In genomic region chr1:133658878-133659277, GRCm38 (mm10) we compare ENCODE assay signal across 14 mouse cellular contexts. TPM values are rescaled to one million over a fixed set of nuclear protein-coding genes. Genes with fewer than 3 reads are reported as not detected.
A peak's percentile ranks its signal among the peaks of the same experiment; 100 is the strongest.
DNase-seq lines count a peak whose midpoint lies in the region; ATAC-seq and TF ChIP-seq lines count a peak whose summit lies in the region.
"Had no signal": no experiment of that assay in that cellular context is flagged by ENCODE, and none has a peak within 500 bp of the region (broad histone marks: within the 10 kb centered on the region; RNA-seq: fewer than 3 reads in every experiment).

No protein-coding gene starts in this region.

- peak; percentile 35 for DNase-seq in cerebellum, adult 9-10 months
- no peak for DNase-seq in cerebellum, postnatal 4 days (ENCODE audit: low spot score in 2 of 2)
- no peak for DNase-seq in heart, adult 2 months
- peak; percentile 21 for DNase-seq in midbrain, embryonic 11.5 days (ENCODE audit: low spot score, missing footprints)
- DNase-seq in midbrain, embryonic 14.5 days: no peak
- DNase-seq in left cerebral cortex, postnatal 4 days: no peak
- DNase-seq: kidney, adult 9 months had no signal

- 75% methylated on average over 3 of the region's 3 CpGs for WGBS in heart, embryonic 15.5 days
- WGBS in heart, adult 2 months: 62% methylated on average over 3 of the region's 3 CpGs
- WGBS in midbrain, embryonic 11.5 days: 98% methylated on average over 3 of the region's 3 CpGs
- WGBS in midbrain, embryonic 14.5 days: 90% methylated on average over 3 of the region's 3 CpGs
- 81% methylated on average over 3 of the region's 3 CpGs for WGBS in stomach, embryonic 15.5 days

- no peak for TF ChIP-seq CTCF in heart, adult 2 months (IDR thresholded peaks at IDR 0.05)

- peaks cover 9% of the 10 kb centered on the region; the same call in 1 of the 2 replicates for H3K36me3 ChIP-seq in heart, embryonic 15.5 days
- peaks cover 48% of the 10 kb centered on the region for H3K36me3 ChIP-seq in heart, adult 2 months (ENCODE audit: control insufficient read depth, insufficient read depth, low read length)
- no peaks in the 10 kb centered on the region; the same call in none of the 2 replicates for H3K36me3 ChIP-seq in midbrain, embryonic 11.5 days (ENCODE audit: control insufficient read depth, insufficient read depth, low read length)
- H3K36me3 ChIP-seq in midbrain, embryonic 14.5 days (ENCODE audit: control insufficient read depth, insufficient read depth, low read length): peaks cover 31% of the 10 kb centered on the region
- peaks cover 3% of the 10 kb centered on the region; the same call in 1 of the 2 replicates for H3K36me3 ChIP-seq in stomach, embryonic 15.5 days

- H3K9me3 ChIP-seq in heart, embryonic 15.5 days (replicated peaks): no peaks in the 10 kb centered on the region
- no peaks in the 10 kb centered on the region for H3K9me3 ChIP-seq in midbrain, embryonic 11.5 days (ENCODE audit: control insufficient read depth, low read length)
- H3K9me3 ChIP-seq in midbrain, embryonic 14.5 days (ENCODE audit: control insufficient read depth, low read length): no peaks in the 10 kb centered on the region
- H3K9me3 ChIP-seq in stomach, embryonic 15.5 days: no peaks in the 10 kb centered on the region
- H3K9me3 ChIP-seq: liver, embryonic 15.5 days; megakaryocyte, embryonic 14.5 days had no signal

- no peak for ATAC-seq in heart, embryonic 15.5 days (replicated peaks; ENCODE audit: insufficient number of reproducible peaks, insufficient read depth, low FRiP score, low read depth)
- ATAC-seq in midbrain, embryonic 11.5 days (ENCODE audit: low FRiP score): no peak
- no peak for ATAC-seq in midbrain, embryonic 14.5 days (ENCODE audit: low FRiP score, low TSS enrichment)
- no peak for ATAC-seq in stomach, embryonic 15.5 days (ENCODE audit: insufficient read depth, low FRiP score, low read depth)

- H3K4me3 ChIP-seq in heart, embryonic 15.5 days: 0 out of 2 replicates have a peak overlapping the region, but pooled peaks have one; percentile 7
- no peak overlapping the region for H3K4me3 ChIP-seq in heart, adult 2 months
- no peak overlapping the region for H3K4me3 ChIP-seq in midbrain, embryonic 11.5 days (ENCODE audit: low read depth, low read length)
- no peak overlapping the region for H3K4me3 ChIP-seq in midbrain, embryonic 14.5 days (replicated peaks; ENCODE audit: low read depth, low read length)
- no peak overlapping the region; the same call in 1 of the 2 replicates for H3K4me3 ChIP-seq in stomach, embryonic 15.5 days (replicated peaks)
- H3K4me3 ChIP-seq: liver, embryonic 15.5 days; megakaryocyte, embryonic 14.5 days had no signal

- H3K27me3 ChIP-seq in heart, embryonic 15.5 days: no peaks in the 10 kb centered on the region
- H3K27me3 ChIP-seq in heart, adult 2 months (ENCODE audit: control insufficient read depth, insufficient read depth, low read length): no peaks in the 10 kb centered on the region
- H3K27me3 ChIP-seq in midbrain, embryonic 11.5 days (ENCODE audit: control insufficient read depth, insufficient read depth, low read length): no peaks in the 10 kb centered on the region
- no peaks in the 10 kb centered on the region for H3K27me3 ChIP-seq in midbrain, embryonic 14.5 days (ENCODE audit: control insufficient read depth, insufficient read depth, low read length)
- no peaks in the 10 kb centered on the region for H3K27me3 ChIP-seq in stomach, embryonic 15.5 days (replicated peaks)
- H3K27me3 ChIP-seq: liver, embryonic 15.5 days; megakaryocyte, embryonic 14.5 days had no signal

- intact Hi-C loops in heart, adult 2 months (cut with DNase I): no loop called here
- intact Hi-C loops in left cerebral cortex, postnatal 4 days (cut with DNase I): no loop called here

- H3K4me1 ChIP-seq in heart, embryonic 15.5 days (replicated peaks): peaks cover 45% of the 10 kb centered on the region
- H3K4me1 ChIP-seq in heart, adult 2 months (ENCODE audit: control insufficient read depth, insufficient read depth, low read length): peaks cover 19% of the 10 kb centered on the region
- peaks cover 9% of the 10 kb centered on the region for H3K4me1 ChIP-seq in midbrain, embryonic 11.5 days (ENCODE audit: control insufficient read depth, insufficient read depth, low read length)
- H3K4me1 ChIP-seq in midbrain, embryonic 14.5 days (ENCODE audit: control insufficient read depth, insufficient read depth, low read length): peaks cover 36% of the 10 kb centered on the region
- H3K4me1 ChIP-seq in stomach, embryonic 15.5 days: peaks cover 37% of the 10 kb centered on the region

- H3K79me2 ChIP-seq in heart, adult 2 months (replicated peaks; ENCODE audit: control insufficient read depth, insufficient read depth, low read length): peaks cover 12% of the 10 kb centered on the region

- H3K27ac ChIP-seq in heart, embryonic 15.5 days: no peak overlapping the region
- H3K27ac ChIP-seq in heart, adult 2 months: no peak overlapping the region
- no peak overlapping the region for H3K27ac ChIP-seq in midbrain, embryonic 11.5 days (ENCODE audit: low read depth, low read length)
- H3K27ac ChIP-seq in midbrain, embryonic 14.5 days (replicated peaks; ENCODE audit: low read depth, low read length): no peak overlapping the region
- H3K27ac ChIP-seq in stomach, embryonic 15.5 days: no peak overlapping the region
- H3K27ac ChIP-seq: liver, embryonic 15.5 days had no signal

- H3K9ac ChIP-seq in heart, embryonic 15.5 days: no peak overlapping the region
- no peak overlapping the region for H3K9ac ChIP-seq in heart, adult 2 months (ENCODE audit: low read depth, low read length)
- no peak overlapping the region for H3K9ac ChIP-seq in midbrain, embryonic 11.5 days (ENCODE audit: low read length)
- H3K9ac ChIP-seq in midbrain, embryonic 14.5 days (replicated peaks; ENCODE audit: low read length): no peak overlapping the region
- no peak overlapping the region for H3K9ac ChIP-seq in stomach, embryonic 15.5 days
- H3K9ac ChIP-seq: liver, embryonic 15.5 days had no signal

- peak overlapping the region; percentile 87 for H3K4me2 ChIP-seq in heart, embryonic 15.5 days
- H3K4me2 ChIP-seq in midbrain, embryonic 11.5 days: no peak overlapping the region
- no peak overlapping the region for H3K4me2 ChIP-seq in midbrain, embryonic 14.5 days (ENCODE audit: low read length)
- peak overlapping the region; percentile 67; the same call in 1 of the 2 replicates for H3K4me2 ChIP-seq in stomach, embryonic 15.5 days

- no peak for TF ChIP-seq EP300 in heart, adult 2 months (IDR thresholded peaks at IDR 0.05; ENCODE audit: insufficient read depth, low read depth, low read length)

- TF ChIP-seq POLR2A in heart, adult 2 months (IDR thresholded peaks at IDR 0.05; ENCODE audit: insufficient read depth, low read depth, low read length): no peak

RNA-seq across cellular contexts. Expression of gene Zbed6, which starts 1.8 kb away (rescaled TPM):
- not detected in 2 replicates for polyA plus RNA-seq in heart, embryonic 15.5 days (2015; fragmentation: Nextera tagmentation; extraction: Ambion mirVana)
- total RNA-seq in heart, adult 2 months (2021): 1 to 10 TPM; 3.2 to 3.3 TPM
- 2.3 and 5.5 TPM in 2 replicates for polyA plus RNA-seq in heart, adult 2 months (2012; rRNA removed)
- polyA plus RNA-seq in midbrain, embryonic 11.5 days (2014; fragmentation: Nextera tagmentation; extraction: Ambion mirVana): not detected in 2 replicates
- 0.61 TPM in 1 of 2 replicates, not detected in the other for polyA plus RNA-seq in midbrain, embryonic 14.5 days (2014; fragmentation: Nextera tagmentation; extraction: Ambion mirVana)
- polyA plus RNA-seq in stomach, embryonic 15.5 days (2015; fragmentation: Nextera tagmentation; extraction: Ambion mirVana): not detected in 2 replicates
- total RNA-seq in left cerebral cortex, postnatal 4 days (2021): 10 to 100 TPM in 1 of 2 experiments, 1 to 10 TPM in 1; 6.5 to 14.2 TPM
- polyA plus RNA-seq: liver, embryonic 15.5 days; neural tube, embryonic 11.5 days had no signal

RNA-seq across cellular contexts. Expression of gene Gm38394, which starts 2.2 kb away (rescaled TPM):
- 3.4 and 3.8 TPM in 2 replicates for polyA plus RNA-seq in heart, embryonic 15.5 days (2015; fragmentation: Nextera tagmentation; extraction: Ambion mirVana)
- 10 to 100 TPM; 14.5 to 15.0 TPM for total RNA-seq in heart, adult 2 months (2021)
- polyA plus RNA-seq in heart, adult 2 months (2012; rRNA removed): 2.5 and 6.2 TPM in 2 replicates
- polyA plus RNA-seq in midbrain, embryonic 11.5 days (2014; fragmentation: Nextera tagmentation; extraction: Ambion mirVana): 5.3 and 6.3 TPM in 2 replicates
- polyA plus RNA-seq in midbrain, embryonic 14.5 days (2014; fragmentation: Nextera tagmentation; extraction: Ambion mirVana): 5.2 and 6.3 TPM in 2 replicates
- polyA plus RNA-seq in stomach, embryonic 15.5 days (2015; fragmentation: Nextera tagmentation; extraction: Ambion mirVana): 5.4 and 5.7 TPM in 2 replicates
- 10 to 100 TPM; 24.3 to 34.9 TPM for total RNA-seq in left cerebral cortex, postnatal 4 days (2021)

RNA-seq across cellular contexts. Expression of gene Lax1, which starts 31.0 kb away (rescaled TPM):
- 0.31 and 2.1 TPM in 2 replicates for polyA plus RNA-seq in heart, embryonic 15.5 days (2015; fragmentation: Nextera tagmentation; extraction: Ambion mirVana)
- under 1 TPM; 0.36 to 0.73 TPM for total RNA-seq in heart, adult 2 months (2021)
- 0.45 and 0.47 TPM in 2 replicates for polyA plus RNA-seq in heart, adult 2 months (2012; rRNA removed)
- polyA plus RNA-seq in midbrain, embryonic 11.5 days (2014; fragmentation: Nextera tagmentation; extraction: Ambion mirVana): 0.19 and 0.20 TPM in 2 replicates
- polyA plus RNA-seq in midbrain, embryonic 14.5 days (2014; fragmentation: Nextera tagmentation; extraction: Ambion mirVana): not detected in 2 replicates
- polyA plus RNA-seq in stomach, embryonic 15.5 days (2015; fragmentation: Nextera tagmentation; extraction: Ambion mirVana): 0.58 and 0.66 TPM in 2 replicates
- total RNA-seq in left cerebral cortex, postnatal 4 days (2021): under 1 TPM; 0.16 to 0.64 TPM
- total RNA-seq: layer of hippocampus, postnatal 14 days; MEL had no signal

RNA-seq across cellular contexts. Expression of gene Snrpe, which starts 48.8 kb away (rescaled TPM):
- polyA plus RNA-seq in heart, embryonic 15.5 days (2015; fragmentation: Nextera tagmentation; extraction: Ambion mirVana): 352 and 384 TPM in 2 replicates
- total RNA-seq in heart, adult 2 months (2021): 10 to 100 TPM; 65.6 to 70.2 TPM
- 28.0 and 67.6 TPM in 2 replicates for polyA plus RNA-seq in heart, adult 2 months (2012; rRNA removed)
- polyA plus RNA-seq in midbrain, embryonic 11.5 days (2014; fragmentation: Nextera tagmentation; extraction: Ambion mirVana): 778 and 875 TPM in 2 replicates
- polyA plus RNA-seq in midbrain, embryonic 14.5 days (2014; fragmentation: Nextera tagmentation; extraction: Ambion mirVana): 540 and 556 TPM in 2 replicates
- 574 and 580 TPM in 2 replicates for polyA plus RNA-seq in stomach, embryonic 15.5 days (2015; fragmentation: Nextera tagmentation; extraction: Ambion mirVana)
- 100 to 1,000 TPM; 117 to 138 TPM for total RNA-seq in left cerebral cortex, postnatal 4 days (2021)

Comparison
In these comparisons a context has a peak if more than half of its experiments do, and no peak if none do; other contexts are left out.
1. DNase-seq: peak in cerebellum, adult 9-10 months (single experiment) and midbrain, embryonic 11.5 days (single experiment); none in cerebellum, postnatal 4 days (0 of 2), heart, adult 2 months (0 of 2), midbrain, embryonic 14.5 days (single experiment) and left cerebral cortex, postnatal 4 days (single experiment).
2. H3K4me2 ChIP-seq: peak in heart, embryonic 15.5 days (single experiment) and stomach, embryonic 15.5 days (single experiment); none in midbrain, embryonic 11.5 days (single experiment) and midbrain, embryonic 14.5 days (single experiment).